Mouse (Mus musculus) lung, adult 2 months (tissue): ENCODE data around the gene Dram2. TPM values are rescaled to one million over a fixed set of nuclear protein-coding genes. Genes with fewer than 3 reads are reported as not detected.

Experiments
- DNase-seq: peaks from one replicate; pipeline ENCODE4 v3.0.0; 2022
- H3K4me1 ChIP-seq: fragments of 200-500 bp; 2 replicates; pipeline ENCODE4 v1.6.1; 2011; ENCODE audit warnings: low read length; ENCODE audit not compliant: control insufficient read depth, insufficient read depth
- H3K4me3 ChIP-seq: fragments of 200-500 bp; replicated peaks from 2 replicates; pipeline ENCODE3; 2011; ENCODE audit warnings: low read depth, mild to moderate bottlenecking, control low read depth, low read length; ENCODE audit errors: extremely low read depth
- CTCF ChIP-seq: fragments of 200-500 bp; IDR thresholded peaks from 2 replicates; pipeline ENCODE4 v1.5.1; 2011; ENCODE audit warnings: mild to moderate bottlenecking, low read length, control low read depth; ENCODE audit not compliant: insufficient read depth
- POLR2A ChIP-seq: fragments of 200-500 bp; IDR thresholded peaks from 2 replicates; pipeline ENCODE4 v1.6.1; 2011; ENCODE audit warnings: low read depth, mild to moderate bottlenecking, control low read depth, low read length, borderline replicate concordance; ENCODE audit errors: extremely low read depth
- WGBS: fragments of 180-500 bp; shearing (Covaris S2); methylation state at CpG from one replicate; pipeline ENCODE4 v1.1.7; 2018; 5-methylcytosine and 5-hydroxymethylcytosine counted together
- polyA plus RNA-seq: library from polyadenylated mRNA; depleted of rRNA; stranded (reverse); fragments of >200 nt; gene quantifications from 2 replicates; pipeline ENCODE4 v1.2.3, GENCODE M21; 2012; rRNA removed

Dram2 gene
- polyA plus RNA-seq, result 43.6 and 65.9 TPM in 2 replicates

- H3K4me1 ChIP-seq, result peaks cover 16% of the 10 kb centered on the region
- peak; percentile 87 for DNase-seq
- peak within 1 kb of the TSS; percentile 80 for H3K4me3 ChIP-seq
- TF ChIP-seq CTCF (no peak), POLR2A (peak; percentile 78; the same call in 1 of the 2 replicates)
- WGBS, result under 1% methylated on average over 63 of the region's 63 CpGs
Measured at GRCm38 (mm10) chr3:106547171-106547923, at the start of gene Dram2, which contains the start of gene Cept1. TSS of gene Dram2 (plus strand) at chr3:106547798. TSS of gene Cept1 (minus strand) at chr3:106547802.

- DNase-seq, result no peak
- Histone ChIP-seq H3K4me1 (peaks cover 6% of the 10 kb centered on the region), H3K4me3 (no peak overlapping the region)
- WGBS, result 85% methylated on average over 2 of the region's 2 CpGs
- TF ChIP-seq POLR2A, result no peak
- TF ChIP-seq CTCF, result no peak
Measured at GRCm38 (mm10) chr3:106500510-106500909, 47.1 kb upstream of the Dram2 start.

- DNase-seq, result no peak
- Histone ChIP-seq H3K4me3 (no peak overlapping the region), H3K4me1 (no peaks in the 10 kb centered on the region)
- no peak for TF ChIP-seq CTCF
- 78% methylated on average over 2 of the region's 2 CpGs for WGBS
Measured at GRCm38 (mm10) chr3:106502892-106503291, 44.7 kb upstream of the Dram2 start.

GRCm38 (mm10) chr3:106510669-106511068 lies 36.9 kb upstream of the Dram2 start:
- DNase-seq, result no peak
- H3K4me1 ChIP-seq, result no peaks in the 10 kb centered on the region
- TF ChIP-seq CTCF (no peak), POLR2A (no peak)
- 89% methylated on average over 1 of the region's 1 CpGs for WGBS
- H3K4me3 ChIP-seq, result no peak overlapping the region

- 63% methylated on average over 6 of the region's 6 CpGs for WGBS
- Histone ChIP-seq H3K4me1 (no peaks in the 10 kb centered on the region), H3K4me3 (no peak overlapping the region)
- no peak for TF ChIP-seq CTCF
- DNase-seq, result no peak
Measured at GRCm38 (mm10) chr3:106515016-106515415, 32.6 kb upstream of the Dram2 start.

GRCm38 (mm10) chr3:106522730-106523129 lies 24.9 kb upstream of the Dram2 start:
- no peaks in the 10 kb centered on the region; the same call in 1 of the 2 replicates for H3K4me1 ChIP-seq
- no peak overlapping the region for H3K4me3 ChIP-seq
- WGBS, result 74% methylated on average over 1 of the region's 1 CpGs
- TF ChIP-seq POLR2A (no peak), CTCF (no peak)
- no peak for DNase-seq

GRCm38 (mm10) chr3:106526411-106526810 lies 21.2 kb upstream of the Dram2 start:
- no peak overlapping the region for H3K4me3 ChIP-seq
- no peaks in the 10 kb centered on the region; the same call in 1 of the 2 replicates for H3K4me1 ChIP-seq
- DNase-seq, result no peak
- TF ChIP-seq POLR2A (no peak), CTCF (no peak)
- 92% methylated on average over 2 of the region's 2 CpGs for WGBS

GRCm38 (mm10) chr3:106528032-106528431 lies 19.6 kb upstream of the Dram2 start:
- Histone ChIP-seq H3K4me3 (no peak overlapping the region), H3K4me1 (no peaks in the 10 kb centered on the region; the same call in 1 of the 2 replicates)
- TF ChIP-seq CTCF (no peak), POLR2A (no peak)
- DNase-seq, result no peak
- WGBS, result 90% methylated on average over 2 of the region's 2 CpGs

GRCm38 (mm10) chr3:106533277-106533676 lies 14.3 kb upstream of the Dram2 start:
- no peak overlapping the region for H3K4me3 ChIP-seq
- DNase-seq, result no peak
- peaks cover 4% of the 10 kb centered on the region for H3K4me1 ChIP-seq
- TF ChIP-seq CTCF, result no peak
- TF ChIP-seq POLR2A, result no peak
- 94% methylated on average over 2 of the region's 2 CpGs for WGBS

- DNase-seq, result no peak
- TF ChIP-seq POLR2A (no peak), CTCF (no peak)
- Histone ChIP-seq H3K4me3 (no peak overlapping the region), H3K4me1 (peaks cover 9% of the 10 kb centered on the region)
- 52% methylated on average over 8 of the region's 8 CpGs for WGBS
Measured at GRCm38 (mm10) chr3:106544721-106545316, 2.8 kb upstream of the Dram2 start.
